Mouse (Mus musculus) intestine, embryonic 15.5 days (tissue): Measurements from ENCODE around the gene Galr3. TPM values are rescaled to one million over a fixed set of nuclear protein-coding genes. Genes with fewer than 3 reads are reported as not detected.

Experiments used
- ATAC-seq: fragments of 200-750 bp; cut with Nextera tagmentation; 2 replicates; pipeline ENCODE4 v1.8.0; 2017; ENCODE audit warnings: moderate TSS enrichment, moderate library complexity
- H3K27ac ChIP-seq: fragments of 300-500 bp; sonication (generic); 2 replicates; pipeline ENCODE4 v1.5.1; 2015; ENCODE audit warnings: mild to moderate bottlenecking, inconsistent platforms
- H3K27me3 ChIP-seq: fragments of 300-500 bp; sonication (generic); replicated peaks from 2 replicates; pipeline ENCODE4 v1.6.1; 2015; ENCODE audit warnings: inconsistent platforms
- H3K36me3 ChIP-seq: fragments of 300-500 bp; sonication (generic); 2 replicates; pipeline ENCODE4 v1.6.1; 2015; ENCODE audit warnings: inconsistent platforms
- H3K4me1 ChIP-seq: fragments of 300-500 bp; sonication (generic); replicated peaks from 2 replicates; pipeline ENCODE4 v1.6.1; 2015; ENCODE audit warnings: inconsistent platforms
- H3K4me2 ChIP-seq: fragments of 300-500 bp; sonication (generic); replicated peaks from 2 replicates; pipeline ENCODE4 v1.6.1; 2015; ENCODE audit warnings: mild to moderate bottlenecking, inconsistent platforms
- H3K4me3 ChIP-seq: fragments of 300-500 bp; sonication (generic); replicated peaks from 2 replicates; pipeline ENCODE4 v1.5.1; 2015; ENCODE audit warnings: inconsistent platforms
- H3K9ac ChIP-seq: fragments of 300-500 bp; sonication (generic); 2 replicates; pipeline ENCODE4 v1.6.1; 2015; ENCODE audit warnings: inconsistent platforms
- H3K9me3 ChIP-seq: fragments of 300-500 bp; sonication (generic); 2 replicates; pipeline ENCODE4 v1.6.1; 2016; ENCODE audit warnings: inconsistent platforms
- WGBS: fragments of 180-500 bp; shearing (Covaris S2); methylation state at CpG from one replicate; pipeline ENCODE4 v1.1.7; 2015; 5-methylcytosine and 5-hydroxymethylcytosine counted together
- polyA plus RNA-seq: library from polyadenylated mRNA; unstranded; fragments of >200 nt; fragmentation: Nextera tagmentation; extraction: Ambion mirVana; gene quantifications from 2 replicates; pipeline ENCODE4 v1.2.1, GENCODE M21; 2015

Gene Galr3
- polyA plus RNA-seq, 1 experiment from 2014 or later = 1.8 TPM

DNA sequence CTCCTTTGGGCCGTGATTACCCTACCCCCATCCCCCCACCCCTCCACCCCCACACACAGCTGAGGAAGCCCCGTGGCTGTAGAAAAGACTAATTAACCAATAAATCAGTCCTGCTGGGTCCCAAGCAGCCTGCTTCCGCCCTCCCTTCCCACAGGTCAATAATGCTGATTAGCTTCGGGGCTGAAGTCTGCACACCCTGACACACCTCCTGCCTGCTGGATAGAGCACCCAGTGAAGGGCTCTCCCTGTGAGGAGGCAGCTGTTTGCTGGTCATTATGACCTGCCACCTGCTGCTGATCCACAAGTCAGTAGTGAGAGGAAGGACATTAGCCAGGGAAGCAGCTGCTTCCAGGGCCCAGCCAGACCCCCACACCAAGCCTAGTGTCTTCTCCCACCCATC is 3.2 kb downstream of the Galr3 start:
- H3K36me3 ChIP-seq = no peaks in the 10 kb centered on the region
- H3K9ac ChIP-seq = no peak overlapping the region
- peaks cover 28% of the 10 kb centered on the region for H3K27me3 ChIP-seq
- peak overlapping the region; percentile 15; the same call in 1 of the 2 replicates for H3K4me2 ChIP-seq
- peaks cover 39% of the 10 kb centered on the region for H3K4me1 ChIP-seq
- H3K9me3 ChIP-seq = no peaks in the 10 kb centered on the region
- H3K27ac ChIP-seq = peak overlapping the region; percentile 58
- ATAC-seq = peak; percentile 83
- WGBS = 12% methylated on average over 4 of the region's 4 CpGs
- H3K4me3 ChIP-seq = no peak overlapping the region

DNA sequence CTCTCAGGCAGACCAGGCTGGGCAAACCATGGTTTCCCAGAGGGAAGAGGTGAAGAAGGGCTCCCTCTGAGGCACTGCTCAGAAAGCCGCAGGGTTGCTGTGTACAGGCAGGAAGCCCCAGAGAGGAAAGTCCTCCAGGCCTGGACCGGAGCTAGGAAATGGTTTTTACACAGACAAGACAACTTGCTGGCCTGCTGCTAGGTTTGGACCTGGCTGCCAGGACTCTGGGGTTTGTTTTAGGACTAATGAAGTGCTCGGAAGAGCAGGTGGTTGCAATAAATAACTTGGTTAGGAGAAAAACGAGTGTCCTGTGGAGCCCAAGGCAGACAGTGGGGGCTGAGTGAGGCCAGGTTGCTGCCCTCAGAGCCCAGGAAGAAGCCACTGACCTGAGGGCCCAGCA is 6.5 kb downstream of the Galr3 start:
- Histone ChIP-seq H3K9me3 (no peaks in the 10 kb centered on the region), H3K27me3 (peaks cover 5% of the 10 kb centered on the region; the same call in 1 of the 2 replicates), H3K36me3 (peaks cover 5% of the 10 kb centered on the region), H3K4me1 (peaks cover 27% of the 10 kb centered on the region), H3K4me3 (no peak overlapping the region), H3K9ac (no peak overlapping the region), H3K27ac (no peak overlapping the region), H3K4me2 (no peak overlapping the region)
- 49% methylated on average over 4 of the region's 4 CpGs for WGBS
- no peak for ATAC-seq

DNA sequence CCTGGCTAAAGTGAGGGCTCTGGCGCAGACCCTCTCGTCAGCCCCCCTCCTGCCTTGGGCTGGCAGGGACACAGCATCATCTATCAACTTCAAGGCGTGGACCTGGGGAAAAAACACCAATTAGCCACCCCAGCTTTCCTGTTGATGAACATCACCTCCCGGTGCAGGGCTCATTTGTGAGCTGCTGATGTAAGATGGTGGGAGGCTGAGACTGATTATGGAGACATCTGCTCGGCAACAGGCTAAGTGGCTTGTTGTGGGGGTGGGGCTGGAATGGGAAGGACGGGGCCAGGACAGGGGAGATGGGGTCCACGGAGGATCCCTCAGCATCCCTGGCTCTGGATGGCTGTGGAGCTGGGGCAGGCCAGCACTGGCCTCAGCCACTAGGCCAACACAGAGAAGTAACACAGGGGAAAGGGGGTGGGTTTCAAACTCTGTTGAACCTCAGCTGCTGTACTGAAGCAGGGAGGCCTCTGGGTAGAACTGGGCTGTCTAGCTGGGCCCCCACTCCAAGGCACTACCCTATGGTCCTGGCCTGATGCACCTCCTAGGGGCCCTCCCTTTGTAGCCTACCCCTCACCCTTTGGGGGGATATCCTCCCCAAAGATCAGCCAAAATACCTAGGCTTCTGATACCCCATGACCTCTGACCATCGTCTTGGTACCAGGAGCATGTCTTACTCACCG is 8.6 kb downstream of the Galr3 start:
- peak; percentile 16 for ATAC-seq
- Histone ChIP-seq H3K9me3 (no peaks in the 10 kb centered on the region), H3K36me3 (peaks cover 25% of the 10 kb centered on the region), H3K4me2 (no peak overlapping the region), H3K27ac (peak overlapping the region; percentile 70; the same call in 1 of the 2 replicates), H3K4me3 (no peak overlapping the region), H3K27me3 (no peaks in the 10 kb centered on the region), H3K4me1 (peaks cover 14% of the 10 kb centered on the region), H3K9ac (no peak overlapping the region)
- WGBS = 62% methylated on average over 9 of the region's 9 CpGs

DNA sequence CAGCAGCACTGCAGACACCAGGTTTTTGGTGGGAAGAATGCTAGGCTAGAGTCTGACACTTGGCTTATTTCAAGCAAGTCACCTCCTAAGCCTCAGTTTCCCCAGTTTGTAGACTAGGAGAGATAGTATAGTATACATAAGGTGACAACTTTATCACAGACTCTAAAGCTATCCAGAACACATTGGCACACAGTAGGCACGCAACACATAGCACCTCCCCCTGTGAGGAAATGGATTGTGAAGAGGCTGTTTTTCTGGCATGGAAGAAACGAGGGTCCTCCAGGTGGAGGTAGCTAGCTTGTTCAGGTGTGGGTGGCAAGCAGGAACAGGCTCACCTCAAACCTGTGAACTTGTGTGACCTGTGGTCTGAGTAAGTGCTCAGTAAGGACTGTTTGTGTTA is 9.3 kb downstream of the Galr3 start:
- WGBS = 77% methylated on average over 2 of the region's 2 CpGs
- Histone ChIP-seq H3K27me3 (no peaks in the 10 kb centered on the region), H3K4me2 (peak overlapping the region; percentile 10; the same call in 1 of the 2 replicates), H3K27ac (peak overlapping the region; percentile 70), H3K9me3 (no peaks in the 10 kb centered on the region), H3K9ac (0 out of 2 replicates have a peak overlapping the region, but pooled peaks have one; percentile 6), H3K4me1 (peaks cover 11% of the 10 kb centered on the region), H3K36me3 (peaks cover 31% of the 10 kb centered on the region), H3K4me3 (no peak overlapping the region)
- peak; percentile 11; the same call in 1 of the 2 replicates for ATAC-seq

DNA sequence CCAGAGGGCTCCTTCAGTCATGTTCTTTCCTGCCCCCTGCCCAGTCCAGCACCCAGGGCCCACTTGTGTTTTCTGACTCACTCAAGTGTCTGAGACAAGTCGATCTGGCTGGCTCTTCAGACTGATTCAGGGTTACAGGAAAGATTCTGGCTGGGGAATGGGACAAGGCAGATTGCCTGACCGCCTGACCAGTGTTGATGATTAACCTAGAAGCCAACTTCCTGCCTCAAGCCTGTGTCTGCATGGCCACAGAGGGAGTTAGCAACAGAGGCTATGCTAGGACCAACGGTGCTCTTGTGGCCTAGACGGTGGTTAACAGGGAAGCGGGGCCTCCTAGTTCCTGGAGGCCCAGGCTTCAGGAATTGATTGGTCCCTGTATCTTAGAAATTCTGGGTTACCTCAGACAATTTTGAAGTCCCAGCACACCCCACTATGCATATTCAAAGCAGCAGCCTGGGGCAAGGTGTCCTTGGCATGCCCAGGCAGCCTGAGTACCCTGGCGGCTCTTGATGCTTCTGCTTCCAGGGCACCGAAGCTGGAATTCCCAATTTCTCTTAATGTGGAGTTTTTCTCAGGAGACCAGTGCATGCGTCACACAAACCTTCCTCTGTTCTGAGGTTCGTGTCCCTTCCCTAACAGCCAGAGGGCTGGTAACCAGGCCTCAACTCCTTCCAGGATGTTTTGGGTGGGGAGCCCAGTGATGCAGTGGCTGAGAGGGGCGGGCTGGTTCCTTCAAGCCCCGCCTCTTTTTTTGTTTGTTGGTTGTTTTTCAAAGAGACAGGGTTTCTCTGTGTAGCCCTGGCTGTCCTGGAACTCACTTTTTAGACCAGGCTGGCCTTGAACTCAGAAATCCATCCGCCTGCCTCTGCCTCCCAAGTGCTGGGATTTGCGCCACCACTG is 10.0 kb downstream of the Galr3 start:
- H3K36me3 ChIP-seq = peaks cover 39% of the 10 kb centered on the region
- H3K4me3 ChIP-seq = no peak overlapping the region
- H3K9ac ChIP-seq = 0 out of 2 replicates have a peak overlapping the region, but pooled peaks have one; percentile 6
- H3K9me3 ChIP-seq = no peaks in the 10 kb centered on the region
- 59% methylated on average over 13 of the region's 13 CpGs for WGBS
- ATAC-seq = peak; percentile 89
- H3K27me3 ChIP-seq = no peaks in the 10 kb centered on the region
- H3K27ac ChIP-seq = peak overlapping the region; percentile 70
- H3K4me1 ChIP-seq = peaks cover 11% of the 10 kb centered on the region
- H3K4me2 ChIP-seq = peak overlapping the region; percentile 10; the same call in 1 of the 2 replicates

DNA sequence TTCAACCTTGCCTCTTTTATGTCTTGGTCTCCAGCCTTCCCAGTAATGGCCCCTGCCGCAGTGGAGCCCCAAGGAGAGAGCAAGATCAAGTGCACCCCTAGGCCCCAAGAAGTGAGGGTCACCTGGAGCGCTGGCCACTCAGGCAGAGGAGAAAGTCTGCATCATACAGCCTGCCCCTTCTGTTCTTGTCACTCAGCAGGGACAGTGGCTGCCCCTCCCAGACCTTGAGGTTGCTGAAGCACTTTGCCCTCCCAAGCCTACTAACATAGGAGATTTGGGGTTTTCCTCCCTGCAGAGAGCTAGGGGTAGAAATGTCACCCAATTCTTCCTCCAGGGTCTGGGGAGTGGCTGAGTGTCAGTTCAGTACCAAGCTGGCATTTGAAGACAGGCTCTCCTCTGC is 10.7 kb downstream of the Galr3 start:
- H3K27ac ChIP-seq = peak overlapping the region; percentile 70; the same call in 1 of the 2 replicates
- H3K9me3 ChIP-seq = no peaks in the 10 kb centered on the region
- H3K9ac ChIP-seq = no peak overlapping the region
- H3K4me2 ChIP-seq = no peak overlapping the region
- no peaks in the 10 kb centered on the region for H3K27me3 ChIP-seq
- H3K36me3 ChIP-seq = peaks cover 43% of the 10 kb centered on the region
- 81% methylated on average over 2 of the region's 2 CpGs for WGBS
- H3K4me1 ChIP-seq = peaks cover 11% of the 10 kb centered on the region
- no peak overlapping the region for H3K4me3 ChIP-seq
- no peak for ATAC-seq

DNA sequence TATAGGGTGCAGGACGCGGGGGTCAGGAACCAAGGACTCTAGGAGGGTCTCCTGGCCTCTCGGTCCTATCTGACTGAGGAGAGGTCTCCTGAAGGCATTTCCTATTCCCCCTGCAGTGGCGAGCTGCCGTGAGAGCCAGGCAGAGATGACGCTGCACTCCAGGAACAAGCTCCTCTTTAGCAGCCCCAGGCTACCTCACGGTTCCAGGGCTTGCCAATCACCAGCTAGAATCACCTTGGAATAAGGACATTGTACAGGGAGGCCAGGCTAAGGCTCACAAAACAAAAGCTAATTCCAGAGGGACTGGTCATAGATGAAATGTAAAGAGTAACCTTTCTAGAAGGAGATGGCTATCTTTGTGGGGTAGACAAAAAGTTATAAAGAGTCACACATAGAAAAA is 14.9 kb downstream of the Galr3 start:
- Histone ChIP-seq H3K27me3 (no peaks in the 10 kb centered on the region), H3K9ac (no peak overlapping the region), H3K4me3 (no peak overlapping the region), H3K9me3 (no peaks in the 10 kb centered on the region), H3K4me1 (0 out of 2 replicates have a peak, but pooled peaks cover 7% of the 10 kb centered on the region), H3K4me2 (no peak overlapping the region), H3K36me3 (peaks cover 49% of the 10 kb centered on the region), H3K27ac (no peak overlapping the region)
- ATAC-seq = no peak
- WGBS = 87% methylated on average over 7 of the region's 7 CpGs

DNA sequence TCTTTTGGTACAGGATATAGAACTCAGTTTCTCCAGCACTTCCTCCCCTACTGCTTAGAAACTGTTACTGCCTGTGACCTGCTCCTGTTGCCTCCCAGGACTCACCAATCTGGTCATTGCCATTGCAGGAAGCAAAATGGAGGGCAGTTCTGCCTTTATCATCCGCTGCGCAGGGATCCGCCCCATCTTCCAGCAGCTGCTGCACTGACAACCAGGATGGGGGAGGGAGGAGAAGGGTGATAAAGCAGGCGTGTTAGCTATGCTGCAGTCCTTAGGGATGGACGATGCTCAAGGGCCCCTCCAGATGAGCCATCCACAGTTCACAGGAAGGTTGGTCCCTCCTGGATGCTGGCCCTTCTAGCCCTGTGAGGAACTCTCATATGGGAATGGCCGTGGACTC is 16.2 kb downstream of the Galr3 start:
- Histone ChIP-seq H3K4me2 (no peak overlapping the region), H3K9me3 (no peaks in the 10 kb centered on the region), H3K27me3 (no peaks in the 10 kb centered on the region), H3K4me1 (0 out of 2 replicates have a peak, but pooled peaks cover 7% of the 10 kb centered on the region), H3K9ac (no peak overlapping the region), H3K36me3 (peaks cover 46% of the 10 kb centered on the region), H3K27ac (no peak overlapping the region), H3K4me3 (no peak overlapping the region)
- ATAC-seq = no peak
- 84% methylated on average over 6 of the region's 6 CpGs for WGBS

DNA sequence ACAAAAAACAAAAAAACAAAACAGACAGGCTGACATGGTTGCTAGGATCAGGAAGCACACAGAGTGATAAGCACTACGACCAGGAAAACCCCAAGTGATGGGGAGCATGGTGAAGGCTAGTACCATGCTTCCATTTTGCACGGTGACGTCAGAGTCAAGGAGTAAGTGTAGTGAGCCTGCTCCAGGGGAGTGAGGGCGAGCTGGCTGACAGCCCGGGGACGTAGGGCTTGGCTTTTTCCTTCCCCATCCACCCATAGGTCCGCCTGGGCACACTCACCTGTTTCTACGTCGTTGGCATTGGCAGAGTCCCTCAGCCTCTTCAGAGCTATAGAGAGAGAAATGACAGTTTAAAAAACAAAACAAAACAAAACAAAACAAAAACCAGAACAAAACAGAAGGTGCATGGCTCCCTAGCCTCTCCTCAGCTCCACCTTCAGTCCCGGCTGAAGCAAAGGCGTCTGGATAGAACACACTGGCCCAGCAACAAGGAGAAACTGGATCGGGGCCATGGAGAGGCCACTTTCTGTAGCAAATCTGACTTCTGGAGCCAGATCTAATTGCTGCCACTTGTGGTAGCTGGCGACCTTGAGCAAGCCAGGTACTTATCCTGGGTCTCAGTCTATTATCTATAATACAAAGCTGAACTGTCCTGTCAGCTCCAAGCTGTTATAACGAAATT is 19.3 kb downstream of the Galr3 start:
- 80% methylated on average over 14 of the region's 14 CpGs for WGBS
- no peak overlapping the region for H3K27ac ChIP-seq
- H3K36me3 ChIP-seq = peaks cover 17% of the 10 kb centered on the region
- no peak for ATAC-seq
- H3K4me2 ChIP-seq = peak overlapping the region; percentile 28; the same call in 1 of the 2 replicates
- H3K9ac ChIP-seq = no peak overlapping the region
- H3K4me1 ChIP-seq = peaks cover 18% of the 10 kb centered on the region; the same call in 1 of the 2 replicates
- H3K9me3 ChIP-seq = no peaks in the 10 kb centered on the region
- H3K27me3 ChIP-seq = no peaks in the 10 kb centered on the region
- H3K4me3 ChIP-seq = no peak overlapping the region

DNA sequence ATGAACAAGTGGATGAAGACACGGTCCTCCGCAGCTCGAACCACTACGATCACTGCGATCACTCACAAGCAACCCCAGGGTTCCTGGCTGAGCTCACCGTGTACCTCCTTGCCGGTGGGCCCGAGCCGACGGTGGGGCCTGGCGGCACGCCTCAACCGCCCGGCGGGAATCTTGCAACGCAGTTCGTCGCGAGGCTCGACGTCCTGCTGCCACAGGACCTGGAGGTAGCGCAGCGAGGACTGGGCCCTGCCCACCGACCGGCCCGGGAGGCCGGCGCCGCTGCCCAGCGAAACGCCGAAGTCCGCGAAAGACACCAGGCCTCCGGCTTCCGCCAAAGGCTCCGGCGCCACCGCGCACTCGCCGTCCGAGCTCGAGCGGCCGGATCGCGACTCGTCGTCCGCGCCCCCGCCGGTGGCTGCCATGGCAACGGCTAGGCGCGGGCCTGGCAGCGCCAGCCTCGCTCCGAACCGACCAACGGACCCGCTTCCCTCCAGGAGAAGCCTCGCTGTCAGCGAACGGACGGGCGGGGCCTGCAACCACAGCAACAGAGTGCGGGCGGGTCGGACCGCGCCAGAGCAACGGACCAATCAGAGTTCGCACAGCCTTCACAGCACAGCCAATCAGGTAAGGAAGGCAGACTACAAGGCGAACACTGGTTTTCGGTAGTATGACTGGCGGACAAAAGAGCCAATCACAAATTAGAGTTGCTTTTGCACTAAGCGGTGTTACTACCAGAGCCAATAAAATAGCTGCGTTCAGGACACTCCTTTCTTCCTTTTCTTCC is 20.9 kb downstream of the Galr3 start, which contains the start of gene Ankrd54:
Gene Ankrd54 (minus strand): TSS at position 518 of the 784 bp plus-strand sequence.
- under 1% methylated on average over 80 of the region's 80 CpGs for WGBS
- H3K4me3 ChIP-seq = peak within 1 kb of the TSS; percentile 83
- H3K27me3 ChIP-seq = no peaks in the 10 kb centered on the region
- H3K9ac ChIP-seq = peak within 1 kb of the TSS; percentile 82
- peak; percentile 99 for ATAC-seq
- H3K36me3 ChIP-seq = peaks cover 6% of the 10 kb centered on the region; the same call in 1 of the 2 replicates
- peak within 1 kb of the TSS; percentile 73 for H3K4me2 ChIP-seq
- H3K9me3 ChIP-seq = no peaks in the 10 kb centered on the region
- H3K27ac ChIP-seq = peak within 1 kb of the TSS; percentile 64
- H3K4me1 ChIP-seq = peaks cover 18% of the 10 kb centered on the region; the same call in 1 of the 2 replicates

DNA sequence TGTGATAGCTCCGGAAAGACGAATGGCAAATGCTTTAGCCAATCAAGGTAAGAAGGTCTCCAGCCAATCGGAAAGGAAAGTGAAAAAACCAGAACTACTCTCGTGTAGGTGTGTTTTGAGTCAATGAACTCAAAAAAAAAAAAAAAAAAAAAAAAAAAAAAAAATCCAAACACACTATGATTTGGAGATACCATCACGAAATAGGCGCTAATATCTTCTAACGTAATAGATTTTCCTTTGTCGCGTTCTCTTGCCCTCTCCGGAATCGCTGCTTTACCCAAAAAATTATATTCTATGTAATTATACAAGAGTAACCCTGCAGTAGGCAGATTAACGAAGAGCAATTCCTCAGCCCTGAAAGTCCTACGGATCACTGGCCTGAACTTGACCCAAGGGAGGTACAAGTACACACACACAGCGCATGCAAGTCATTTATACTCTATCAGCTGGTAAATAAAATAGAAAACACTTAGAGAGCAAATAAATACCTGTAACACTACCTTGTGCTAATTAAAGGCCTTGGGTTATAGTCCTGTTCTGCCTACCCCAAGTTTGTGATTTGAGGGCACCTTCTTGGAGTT is 21.6 kb downstream of the Galr3 start:
- 0 out of 2 replicates have a peak overlapping the region, but pooled peaks have one; percentile 6 for H3K9ac ChIP-seq
- H3K4me3 ChIP-seq = peak overlapping the region; percentile 15; the same call in 1 of the 2 replicates
- H3K27ac ChIP-seq = peak overlapping the region; percentile 7
- peaks cover 21% of the 10 kb centered on the region; the same call in 1 of the 2 replicates for H3K4me1 ChIP-seq
- peak overlapping the region; percentile 54 for H3K4me2 ChIP-seq
- no peaks in the 10 kb centered on the region for H3K27me3 ChIP-seq
- WGBS = 8% methylated on average over 14 of the region's 14 CpGs
- peaks cover 6% of the 10 kb centered on the region; the same call in 1 of the 2 replicates for H3K36me3 ChIP-seq
- ATAC-seq = no peak
- no peaks in the 10 kb centered on the region for H3K9me3 ChIP-seq
